Mouse (Mus musculus): ENCODE measurements at regions not wholly inside any gene's neighbourhood (a gene's known extent, or its start where the extent isn't known, plus 50 kb on each side); places are given as distances from the start of the nearest gene placed in this dataset.
A peak's percentile ranks its signal among the peaks of the same experiment; 100 is the strongest.

DNA sequence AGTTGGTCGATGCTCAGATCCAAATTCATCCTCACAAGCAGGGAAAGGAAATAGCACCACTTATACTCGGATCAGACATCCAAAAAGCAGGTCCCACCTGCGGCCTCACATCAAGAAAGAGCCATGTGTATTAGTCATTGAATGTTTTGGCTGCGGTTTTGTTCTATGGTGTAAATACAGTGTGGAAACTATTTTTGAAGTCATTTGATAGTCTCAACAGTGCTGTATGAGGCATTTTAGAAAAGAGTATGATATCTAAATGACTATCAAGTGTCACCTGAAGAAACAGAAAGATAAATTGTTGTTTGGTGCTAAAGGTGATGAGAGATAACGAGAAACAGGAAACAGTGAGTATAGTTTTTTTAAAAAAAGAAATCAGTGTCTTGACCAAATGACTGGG lies 74.7 kb downstream of the Cep44 start:
- no peak for DNase-seq (ENCODE audit: low spot score)

- DNase-seq (ENCODE audit: low spot score), result no peak
These were observed 75.7 kb downstream of the Cep44 start for GRCm38 (mm10) chr8:56475138-56475537.

- DNase-seq (ENCODE audit: low spot score), result no peak
These were observed 76.5 kb downstream of the Cep44 start for GRCm38 (mm10) chr8:56474335-56474734.

DNA sequence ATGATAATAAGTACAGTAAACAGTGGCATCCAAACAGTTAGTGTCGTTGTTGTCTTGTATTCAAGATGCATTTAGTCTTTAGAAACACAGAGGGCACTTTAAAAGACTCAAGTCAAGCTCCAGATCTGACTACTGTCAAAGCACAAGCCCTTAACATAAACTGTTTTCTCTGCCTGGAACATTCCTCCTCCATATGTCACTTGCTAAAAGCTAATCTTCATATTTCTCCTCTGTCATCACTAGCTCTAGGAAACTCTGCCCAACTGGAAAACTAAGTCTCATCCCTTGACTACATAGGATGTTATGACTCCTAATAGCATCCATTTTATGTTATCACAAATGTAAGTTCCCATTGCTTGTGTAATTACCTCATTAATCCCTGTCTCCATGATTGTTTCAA lies 85.8 kb downstream of the Cep44 start:
- DNase-seq (ENCODE audit: low spot score), result no peak

- DNase-seq (ENCODE audit: low spot score), result no peak
These were observed 99.9 kb downstream of the Cep44 start for GRCm38 (mm10) chr8:56450982-56451381.

DNA sequence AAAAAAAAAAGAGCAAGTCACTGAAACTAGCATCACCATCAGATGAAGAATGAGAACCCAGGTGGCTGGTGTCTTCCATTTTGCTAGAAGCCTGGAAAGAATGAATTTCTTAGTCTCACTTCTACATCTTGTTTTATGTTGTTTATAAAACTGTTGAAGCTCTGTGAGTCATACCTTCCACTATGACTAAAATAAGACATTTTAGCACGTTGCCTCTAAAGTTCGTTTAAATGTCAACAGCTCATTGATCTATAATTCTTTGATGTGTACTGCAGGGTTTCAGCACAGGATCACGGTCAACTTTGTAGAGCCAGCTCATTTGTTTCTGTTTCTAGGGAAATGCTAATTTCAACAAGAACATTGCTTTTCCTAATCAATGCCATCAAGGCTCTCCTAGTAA lies 107.2 kb downstream of the Cep44 start:
- no peak for DNase-seq (ENCODE audit: low spot score)

GRCm38 (mm10) chr8:56439417-56439816 lies 111.4 kb downstream of the Cep44 start:
- DNase-seq (ENCODE audit: low spot score), result peak; percentile 4

- DNase-seq (ENCODE audit: low spot score), result no peak
These were observed 116.0 kb downstream of the Cep44 start for GRCm38 (mm10) chr8:56434826-56435225.

GRCm38 (mm10) chr8:56412026-56412425 lies 117.6 kb downstream of the Hpgd start:
- DNase-seq (ENCODE audit: low spot score), result no peak

GRCm38 (mm10) chr8:56410412-56410811 lies 116.0 kb downstream of the Hpgd start:
- DNase-seq (ENCODE audit: low spot score), result no peak

GRCm38 (mm10) chr8:56407267-56407666 lies 112.9 kb downstream of the Hpgd start:
- no peak for DNase-seq (ENCODE audit: low spot score)

DNA sequence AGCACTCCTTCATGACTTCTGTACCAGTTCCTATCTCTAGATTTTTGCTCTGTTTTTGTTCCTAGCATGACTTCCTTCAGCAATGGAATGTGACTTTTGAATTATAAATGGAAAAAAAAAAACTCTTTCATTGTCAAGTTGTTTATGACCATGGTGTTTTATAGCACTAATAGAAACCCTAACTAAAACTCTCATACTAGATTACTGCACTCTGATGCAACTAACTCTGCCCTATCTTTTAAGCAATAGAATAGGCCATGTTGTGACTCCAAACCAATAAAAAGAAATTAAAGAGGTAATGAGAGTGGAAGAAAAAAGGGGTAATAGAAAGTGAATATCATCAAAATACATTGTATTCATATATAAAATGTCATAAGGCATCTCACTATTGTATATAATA lies 111.9 kb downstream of the Hpgd start:
- no peak for DNase-seq (ENCODE audit: low spot score)

- DNase-seq (ENCODE audit: low spot score), result no peak
These were observed 103.2 kb downstream of the Hpgd start for GRCm38 (mm10) chr8:56397611-56398010.

- no peak for DNase-seq (ENCODE audit: low spot score)
These were observed 102.0 kb downstream of the Hpgd start for GRCm38 (mm10) chr8:56396352-56396751.

DNA sequence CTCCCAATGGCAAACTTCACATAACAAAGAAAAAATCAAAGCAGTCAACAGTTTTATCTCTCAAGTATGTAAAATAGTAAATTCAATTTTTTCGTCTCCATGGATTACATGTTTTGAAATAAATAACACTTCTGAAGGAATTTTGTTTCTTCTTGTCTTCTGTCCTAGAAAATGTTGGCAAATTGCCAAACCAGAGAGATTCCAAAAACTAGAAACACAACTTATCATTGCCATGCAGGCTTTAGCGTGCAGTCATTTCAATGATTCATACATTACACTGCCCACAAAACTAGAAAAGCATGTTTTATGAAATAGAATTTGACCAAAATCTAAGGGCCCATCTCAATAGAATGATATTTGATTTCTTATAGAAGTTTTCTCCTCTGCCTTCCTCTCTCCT lies 98.2 kb downstream of the Hpgd start:
- DNase-seq (ENCODE audit: low spot score), result no peak

GRCm38 (mm10) chr8:56392158-56392557 lies 97.8 kb downstream of the Hpgd start:
- no peak for DNase-seq (ENCODE audit: low spot score)
